Comparison of ENCODE assay signal across 10 mouse cellular contexts in genomic region chr2:174299771-174300160, GRCm38 (mm10). TPM values are rescaled to one million over a fixed set of nuclear protein-coding genes. Genes with fewer than 3 reads are reported as not detected.
DNase-seq lines count a peak whose midpoint lies in the region; ATAC-seq and TF ChIP-seq lines count a peak whose summit lies in the region.
"Had no signal": no experiment of that assay in that cellular context is flagged by ENCODE, and none has a peak within 500 bp of the region (broad histone marks: within the 10 kb centered on the region; RNA-seq: fewer than 3 reads in every experiment).

No protein-coding gene starts in this region.

- ATAC-seq in kidney, embryonic 14.5 days (ENCODE audit: low FRiP score, low TSS enrichment) = no peak
- ATAC-seq in embryonic facial prominence, embryonic 14.5 days (ENCODE audit: low read depth) = no peak
- ATAC-seq in intestine, embryonic 15.5 days = no peak
- no peak for ATAC-seq in midbrain, postnatal 0 days (ENCODE audit: low FRiP score)

- peaks cover 62% of the 10 kb centered on the region for H3K9me3 ChIP-seq in kidney, embryonic 14.5 days (ENCODE audit: control insufficient read depth, low read length)
- H3K9me3 ChIP-seq in embryonic facial prominence, embryonic 14.5 days (ENCODE audit: control insufficient read depth, low read length) = peaks cover 64% of the 10 kb centered on the region
- H3K9me3 ChIP-seq in intestine, embryonic 15.5 days = peaks cover 21% of the 10 kb centered on the region
- H3K9me3 ChIP-seq in midbrain, postnatal 0 days (ENCODE audit: low read length) = peaks cover 30% of the 10 kb centered on the region

- no peaks in the 10 kb centered on the region for H3K4me1 ChIP-seq in kidney, embryonic 14.5 days (ENCODE audit: control insufficient read depth, insufficient read depth, low read length)
- no peaks in the 10 kb centered on the region for H3K4me1 ChIP-seq in embryonic facial prominence, embryonic 14.5 days (ENCODE audit: control insufficient read depth, insufficient read depth, low read length)
- peaks cover 19% of the 10 kb centered on the region for H3K4me1 ChIP-seq in intestine, embryonic 15.5 days (replicated peaks)
- H3K4me1 ChIP-seq in midbrain, postnatal 0 days (ENCODE audit: insufficient read depth, low read length) = no peaks in the 10 kb centered on the region; the same call in 1 of the 2 replicates

- no peaks in the 10 kb centered on the region for H3K36me3 ChIP-seq in kidney, embryonic 14.5 days (ENCODE audit: control insufficient read depth, insufficient read depth, low read length)
- peaks cover 51% of the 10 kb centered on the region for H3K36me3 ChIP-seq in embryonic facial prominence, embryonic 14.5 days (ENCODE audit: control insufficient read depth, insufficient read depth, low read length)
- peaks cover 15% of the 10 kb centered on the region for H3K36me3 ChIP-seq in intestine, embryonic 15.5 days
- H3K36me3 ChIP-seq in midbrain, postnatal 0 days (ENCODE audit: insufficient read depth, low read length) = no peaks in the 10 kb centered on the region

- peaks cover 29% of the 10 kb centered on the region for H3K27me3 ChIP-seq in kidney, embryonic 14.5 days (ENCODE audit: control insufficient read depth, insufficient read depth, low read length)
- H3K27me3 ChIP-seq in embryonic facial prominence, embryonic 14.5 days (replicated peaks; ENCODE audit: control insufficient read depth, insufficient read depth, low read length) = peaks cover 34% of the 10 kb centered on the region
- peaks cover 33% of the 10 kb centered on the region for H3K27me3 ChIP-seq in intestine, embryonic 15.5 days (replicated peaks)
- peaks cover 23% of the 10 kb centered on the region for H3K27me3 ChIP-seq in midbrain, postnatal 0 days (ENCODE audit: insufficient read depth, low read length)

- no peak overlapping the region for H3K27ac ChIP-seq in kidney, embryonic 14.5 days (ENCODE audit: low read depth, low read length)
- H3K27ac ChIP-seq in embryonic facial prominence, embryonic 14.5 days (replicated peaks; ENCODE audit: low read depth, low read length) = no peak overlapping the region
- no peak overlapping the region for H3K27ac ChIP-seq in intestine, embryonic 15.5 days
- H3K27ac ChIP-seq in midbrain, postnatal 0 days (ENCODE audit: low read depth, low read length) = no peak overlapping the region
- H3K27ac ChIP-seq: macrophage had no signal

- H3K4me3 ChIP-seq in kidney, embryonic 14.5 days (ENCODE audit: low read length) = peak overlapping the region; percentile 37
- peak overlapping the region; percentile 39 for H3K4me3 ChIP-seq in embryonic facial prominence, embryonic 14.5 days (ENCODE audit: low read depth, low read length)
- peak overlapping the region; percentile 38 for H3K4me3 ChIP-seq in intestine, embryonic 15.5 days (replicated peaks)
- H3K4me3 ChIP-seq in midbrain, postnatal 0 days (ENCODE audit: low read depth, low read length) = peak overlapping the region; percentile 32

- H3K4me2 ChIP-seq in kidney, embryonic 14.5 days (replicated peaks; ENCODE audit: low read depth, low read length) = peak overlapping the region; percentile 53
- H3K4me2 ChIP-seq in embryonic facial prominence, embryonic 14.5 days (ENCODE audit: low read depth, low read length) = peak overlapping the region; percentile 57
- H3K4me2 ChIP-seq in intestine, embryonic 15.5 days (replicated peaks) = peak overlapping the region; percentile 56
- peak overlapping the region; percentile 51 for H3K4me2 ChIP-seq in midbrain, postnatal 0 days (ENCODE audit: low read depth, low read length, poor library complexity, severe bottlenecking)

- DNase-seq in kidney, adult 9 months = no peak
- no peak for DNase-seq in embryonic facial prominence, embryonic 14.5 days (ENCODE audit: low spot score)
- no peak for DNase-seq in midbrain, postnatal 0 days (ENCODE audit: low spot score)
- DNase-seq in left cerebral cortex, adult 18-20 months (ENCODE audit: low spot score in 2 of 2) = no peak
- no peak for DNase-seq in urinary bladder, postnatal 25 days (ENCODE audit: low spot score)
- DNase-seq in adipocyte (ENCODE audit: low spot score) = no peak
- DNase-seq: right cerebral cortex, postnatal 4 days had no signal

- 0 out of 2 replicates have a peak overlapping the region, but pooled peaks have one; percentile 18 for H3K9ac ChIP-seq in kidney, embryonic 14.5 days (ENCODE audit: low read depth, low read length)
- peak overlapping the region; percentile 55 for H3K9ac ChIP-seq in embryonic facial prominence, embryonic 14.5 days (ENCODE audit: low read depth, low read length)
- H3K9ac ChIP-seq in intestine, embryonic 15.5 days = no peak overlapping the region; the same call in 1 of the 2 replicates
- H3K9ac ChIP-seq in midbrain, postnatal 0 days (replicated peaks; ENCODE audit: low read length, poor library complexity, severe bottlenecking) = no peak overlapping the region

- WGBS in kidney, embryonic 14.5 days = 43% methylated on average over 34 of the region's 34 CpGs
- WGBS in embryonic facial prominence, embryonic 14.5 days = 76% methylated on average over 29 of the region's 34 CpGs
- WGBS in intestine, embryonic 15.5 days = 51% methylated on average over 34 of the region's 34 CpGs
- WGBS in midbrain, postnatal 0 days = 53% methylated on average over 34 of the region's 34 CpGs

- no peak for TF ChIP-seq CTCF in midbrain, postnatal 0 days (IDR thresholded peaks at IDR 0.05)

RNA-seq across cellular contexts. Expression of gene Gnas, which starts 15.6 kb away (rescaled TPM):
- 1,459 and 1,592 TPM in 2 replicates for polyA plus RNA-seq in kidney, embryonic 14.5 days (2014; fragmentation: Nextera tagmentation; extraction: Ambion mirVana)
- 2,600 and 2,666 TPM in 2 replicates for polyA plus RNA-seq in embryonic facial prominence, embryonic 14.5 days (2014; fragmentation: Nextera tagmentation; extraction: Ambion mirVana)
- polyA plus RNA-seq in intestine, embryonic 15.5 days (2015; fragmentation: Nextera tagmentation; extraction: Ambion mirVana) = 1,496 and 1,641 TPM in 2 replicates
- total RNA-seq in midbrain, postnatal 0 days (2014; rRNA removed) = 1,613 and 1,637 TPM in 2 replicates
- polyA plus RNA-seq in midbrain, postnatal 0 days (2015; fragmentation: Nextera tagmentation; extraction: Ambion mirVana) = 1,739 and 1,834 TPM in 2 replicates
- total RNA-seq in left cerebral cortex, adult 18-20 months (2021) = 1,000 to 10,000 TPM; 1,817 to 1,846 TPM

RNA-seq across cellular contexts. Expression of gene Gm20721, which starts 46.7 kb away (rescaled TPM):
- 10.1 and 15.0 TPM in 2 replicates for polyA plus RNA-seq in kidney, embryonic 14.5 days (2014; fragmentation: Nextera tagmentation; extraction: Ambion mirVana)
- polyA plus RNA-seq in embryonic facial prominence, embryonic 14.5 days (2014; fragmentation: Nextera tagmentation; extraction: Ambion mirVana) = 15.1 and 18.1 TPM in 2 replicates
- polyA plus RNA-seq in intestine, embryonic 15.5 days (2015; fragmentation: Nextera tagmentation; extraction: Ambion mirVana) = 29.6 and 40.8 TPM in 2 replicates
- total RNA-seq in midbrain, postnatal 0 days (2014; rRNA removed) = not detected in 2 replicates
- 9.8 and 10.8 TPM in 2 replicates for polyA plus RNA-seq in midbrain, postnatal 0 days (2015; fragmentation: Nextera tagmentation; extraction: Ambion mirVana)
- total RNA-seq in left cerebral cortex, adult 18-20 months (2021) = 1 to 10 TPM; 2.4 to 2.7 TPM

Comparison
In these comparisons a context has a peak if more than half of its experiments do, and no peak if none do; other contexts are left out.
1. H3K9ac ChIP-seq: peak in kidney, embryonic 14.5 days (single experiment) and embryonic facial prominence, embryonic 14.5 days (single experiment); none in intestine, embryonic 15.5 days (single experiment) and midbrain, postnatal 0 days (single experiment).
2. Peak in every context shown above with its lines, with median percentiles within 50 percentile points of each other: H3K4me2 ChIP-seq and H3K4me3 ChIP-seq.